Mouse (Mus musculus) ES-Bruce4 (cell line): Measurements from ENCODE around the gene Vmn1r46. TPM values are rescaled to one million over a fixed set of nuclear protein-coding genes. Genes with fewer than 3 reads are reported as not detected.
"Not testable (repeated sequence)": the region's sequence is repeated elsewhere in the genome, so short reads cannot be mapped to it uniquely, and the experiment has no call there.

Experiments used
- H3K27ac ChIP-seq: 2 replicates; pipeline ENCODE4 v1.5.1; 2012; ENCODE audit warnings: low read length, inconsistent platforms; ENCODE audit not compliant: insufficient read depth
- H3K27me3 ChIP-seq: 2 replicates; pipeline ENCODE4 v1.6.1; 2012; ENCODE audit warnings: mild to moderate bottlenecking, low read length, inconsistent platforms; ENCODE audit not compliant: control insufficient read depth, poor library complexity, insufficient read depth, severe bottlenecking
- H3K36me3 ChIP-seq: 2 replicates; pipeline ENCODE4 v1.6.1; 2012; ENCODE audit warnings: inconsistent platforms, mild to moderate bottlenecking, low read length, moderate library complexity; ENCODE audit not compliant: control insufficient read depth, poor library complexity, insufficient read depth, severe bottlenecking
- H3K4me1 ChIP-seq: one replicate; pipeline ENCODE4 v1.8.1; 2011; ENCODE audit warnings: low read length; ENCODE audit not compliant: control insufficient read depth, insufficient read depth
- H3K4me3 ChIP-seq: 2 replicates; pipeline ENCODE4 v1.5.1; 2011; ENCODE audit warnings: low read depth, mild to moderate bottlenecking, low read length
- H3K9ac ChIP-seq: 2 replicates; pipeline ENCODE4 v1.6.1; 2012; ENCODE audit warnings: low read depth, mild to moderate bottlenecking, inconsistent platforms; ENCODE audit not compliant: poor library complexity, severe bottlenecking
- H3K9me3 ChIP-seq: replicated peaks from 2 replicates; pipeline ENCODE4 v1.6.1; 2012; ENCODE audit warnings: mild to moderate bottlenecking, low read length, inconsistent platforms; ENCODE audit not compliant: control insufficient read depth, poor library complexity, insufficient read depth, severe bottlenecking
- CTCF ChIP-seq: IDR thresholded peaks from one replicate; pipeline ENCODE4 v1.8.1; 2011; ENCODE audit warnings: low read depth, low read length
- EP300 ChIP-seq: IDR thresholded peaks from 2 replicates; pipeline ENCODE4 v1.6.1; 2011; ENCODE audit warnings: low read depth, low read length; ENCODE audit not compliant: insufficient read depth
- POLR2A ChIP-seq: IDR thresholded peaks from one replicate; pipeline ENCODE4 v1.8.1; 2011; ENCODE audit warnings: low read length; ENCODE audit not compliant: insufficient read depth
- polyA plus RNA-seq: library from polyadenylated mRNA; stranded (reverse); fragments of >200 nt; gene quantifications from 2 replicates; pipeline ENCODE4 v1.2.4, GENCODE M21; 2011; ENCODE audit warnings: low read depth; ENCODE audit not compliant: missing spikeins, insufficient read depth, insufficient read length

Vmn1r46 gene
- 0.06 TPM in 1 of 2 replicates, not detected in the other for polyA plus RNA-seq

- no peak within 1 kb of the TSS for H3K9ac ChIP-seq
- no peak within 1 kb of the TSS for H3K27ac ChIP-seq
- H3K36me3 ChIP-seq, result no peaks in the 10 kb centered on the region
- H3K4me3 ChIP-seq, result no peak within 1 kb of the TSS
- no peaks in the 10 kb centered on the region for H3K9me3 ChIP-seq
- no peaks in the 10 kb centered on the region for H3K27me3 ChIP-seq
- no peak for TF ChIP-seq EP300
- no peak for TF ChIP-seq CTCF
- no peak for TF ChIP-seq POLR2A
- no peaks in the 10 kb centered on the region for H3K4me1 ChIP-seq
These were observed at the start of gene Vmn1r46 for GRCm38 (mm10) chr6:89969013-89969412. Vmn1r46 (plus strand) TSS chr6:89969313.

DNA sequence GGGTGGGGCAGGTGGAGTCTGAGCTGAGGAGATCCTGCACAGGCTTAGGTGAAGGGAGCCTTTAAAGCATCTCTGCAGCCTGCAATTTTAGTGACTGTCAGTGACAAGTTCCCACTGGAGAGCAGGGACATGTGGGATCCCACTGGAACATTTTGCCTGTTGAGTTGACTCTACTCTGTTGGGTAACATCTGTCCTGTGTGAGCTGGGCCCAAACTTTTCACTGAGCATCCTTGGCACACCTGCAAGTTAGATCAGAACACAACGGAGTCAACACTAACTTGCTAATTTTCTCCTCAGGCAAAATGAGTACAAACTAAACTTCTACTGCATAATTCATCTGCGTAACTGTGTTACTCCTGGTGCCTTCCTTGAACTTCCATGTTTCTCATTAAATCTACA is 28.6 kb upstream of the Vmn1r46 start, which contains the start of gene Vmn1r45:
Gene Vmn1r45 (minus strand): TSS at position 101 of the 400 bp plus-strand sequence.
- H3K36me3 ChIP-seq, H3K9ac ChIP-seq, H3K27me3 ChIP-seq, H3K27ac ChIP-seq, H3K4me3 ChIP-seq, H3K4me1 ChIP-seq, H3K9me3 ChIP-seq: not testable (repeated sequence)

DNA sequence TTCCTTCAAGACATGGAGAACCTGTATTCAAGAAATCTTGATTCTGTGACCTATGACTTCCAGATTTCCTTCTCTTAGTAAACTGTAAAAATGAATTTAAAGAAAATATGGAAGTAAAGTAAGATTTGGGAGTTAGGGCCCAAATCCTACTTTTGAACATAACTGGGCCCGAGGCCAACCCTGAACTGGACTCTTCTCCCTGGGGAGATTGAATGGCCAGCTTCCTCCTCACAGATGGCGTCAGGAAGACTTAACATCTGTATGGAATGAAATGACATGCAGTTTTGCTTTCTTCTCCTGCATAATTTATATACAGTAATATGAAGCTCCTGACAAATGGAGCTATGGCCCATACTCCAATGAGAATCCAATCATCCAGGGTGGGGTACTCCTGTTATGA is 28.2 kb upstream of the Vmn1r46 start:
- Histone ChIP-seq H3K9me3 (0 out of 2 replicates have a peak, but pooled peaks cover 6% of the 10 kb centered on the region), H3K9ac (no peak overlapping the region), H3K27ac (no peak overlapping the region), H3K4me1 (no peaks in the 10 kb centered on the region), H3K27me3 (no peaks in the 10 kb centered on the region), H3K4me3 (no peak overlapping the region), H3K36me3 (no peaks in the 10 kb centered on the region)
- TF ChIP-seq POLR2A, result no peak
- no peak for TF ChIP-seq CTCF
- TF ChIP-seq EP300, result no peak

- Histone ChIP-seq H3K4me1 (no peaks in the 10 kb centered on the region), H3K36me3 (no peaks in the 10 kb centered on the region), H3K27me3 (no peaks in the 10 kb centered on the region), H3K9ac (no peak overlapping the region), H3K4me3 (no peak overlapping the region), H3K9me3 (no peaks in the 10 kb centered on the region), H3K27ac (no peak overlapping the region)
- TF ChIP-seq CTCF (no peak), EP300 (no peak), POLR2A (no peak)
These were observed 15.6 kb upstream of the Vmn1r46 start for GRCm38 (mm10) chr6:89953556-89953955.

DNA sequence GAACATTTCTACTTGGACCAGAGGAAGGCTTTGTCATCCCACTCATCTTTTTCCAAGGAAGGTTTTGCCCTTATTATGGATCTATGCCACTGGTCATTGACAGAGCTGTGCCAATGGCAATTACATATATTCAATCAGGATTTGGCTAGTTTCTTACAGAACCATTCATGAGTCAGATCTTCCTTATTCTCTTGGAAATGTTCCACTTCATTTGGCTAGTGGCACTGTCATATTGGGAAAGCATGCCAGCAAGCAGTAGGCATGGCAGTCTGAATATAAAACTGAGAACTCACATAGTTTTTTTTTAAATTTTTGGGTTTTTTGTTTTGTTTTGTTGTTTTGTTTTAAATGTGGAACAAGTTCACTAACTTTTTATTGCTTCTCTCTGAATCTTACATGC is 2.8 kb upstream of the Vmn1r46 start:
- Histone ChIP-seq H3K9ac (no peak overlapping the region), H3K36me3 (no peaks in the 10 kb centered on the region), H3K4me1 (no peaks in the 10 kb centered on the region), H3K4me3 (no peak overlapping the region), H3K27ac (no peak overlapping the region), H3K9me3 (no peaks in the 10 kb centered on the region), H3K27me3 (no peaks in the 10 kb centered on the region)
- TF ChIP-seq POLR2A (no peak), CTCF (no peak), EP300 (no peak)

DNA sequence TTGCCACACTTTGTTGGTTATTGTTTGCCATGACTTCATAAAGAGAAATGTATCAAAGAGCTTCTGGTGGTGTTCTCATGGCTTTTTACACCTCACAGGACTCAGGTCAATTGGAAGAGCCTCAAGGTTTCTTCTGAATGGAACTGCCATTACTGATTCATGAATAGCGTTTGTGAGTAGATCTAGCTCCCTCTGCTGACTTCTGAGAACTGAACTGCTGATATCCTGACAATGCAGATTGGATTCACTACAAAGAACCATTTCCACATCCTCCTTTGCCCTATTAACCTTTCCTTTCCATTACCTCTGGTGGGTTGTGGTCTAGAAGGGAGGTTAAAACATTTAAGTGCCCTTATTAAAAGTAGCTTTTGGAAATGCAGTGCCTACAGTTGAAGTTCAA is 16.9 kb downstream of the Vmn1r46 start:
- H3K4me1 ChIP-seq, result no peaks in the 10 kb centered on the region
- H3K36me3 ChIP-seq, result no peaks in the 10 kb centered on the region
- H3K27ac ChIP-seq, result no peak overlapping the region
- H3K4me3 ChIP-seq, result no peak overlapping the region
- no peaks in the 10 kb centered on the region for H3K9me3 ChIP-seq
- no peak overlapping the region for H3K9ac ChIP-seq
- TF ChIP-seq POLR2A (no peak), CTCF (no peak), EP300 (no peak)
- H3K27me3 ChIP-seq, result no peaks in the 10 kb centered on the region

DNA sequence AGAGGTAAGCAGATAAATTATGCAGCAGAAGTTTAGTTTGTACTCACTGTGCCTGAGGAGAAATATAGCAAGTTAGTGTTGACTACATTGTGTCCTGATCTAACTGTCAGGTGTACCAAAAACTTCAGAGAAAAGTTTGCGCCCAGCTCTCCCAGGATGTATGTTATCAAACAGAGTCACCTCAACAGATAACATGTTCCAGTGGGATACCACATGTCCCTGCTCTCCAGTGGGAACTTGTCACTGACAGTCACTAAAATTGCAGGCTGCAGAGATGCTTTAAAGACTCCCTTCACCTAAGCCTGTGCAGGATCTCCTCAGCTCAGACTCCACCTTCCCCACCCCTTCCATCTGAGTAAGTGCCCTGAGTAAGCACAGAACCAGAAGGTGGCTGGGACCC is 46.7 kb downstream of the Vmn1r46 start, which contains the start of gene Vmn1r47:
Gene Vmn1r47 (plus strand): TSS at position 301 of the 400 bp plus-strand sequence.
- H3K27ac ChIP-seq, H3K27me3 ChIP-seq, H3K9me3 ChIP-seq, H3K36me3 ChIP-seq, H3K4me3 ChIP-seq, H3K4me1 ChIP-seq, H3K9ac ChIP-seq: not testable (repeated sequence)
